Mouse (Mus musculus) embryo, embryonic 11.5 days (tissue): Measurements from ENCODE around the gene Selenon.
"Not testable (repeated sequence)": the region's sequence is repeated elsewhere in the genome, so short reads cannot be mapped to it uniquely, and the experiment has no call there.

ENCODE experiments used
- DNase-seq: peaks from one replicate; pipeline ENCODE4 v3.0.0-alpha.2; 2012; ENCODE audit warnings: low read depth, low spot score

The Selenon gene

GRCm38 (mm10) chr4:134510845-134511411 lies 41.0 kb downstream of the Selenon start, which contains the start of gene Aunip:
Aunip (plus strand) TSS chr4:134510999.
- peak; percentile 84 for DNase-seq

DNA sequence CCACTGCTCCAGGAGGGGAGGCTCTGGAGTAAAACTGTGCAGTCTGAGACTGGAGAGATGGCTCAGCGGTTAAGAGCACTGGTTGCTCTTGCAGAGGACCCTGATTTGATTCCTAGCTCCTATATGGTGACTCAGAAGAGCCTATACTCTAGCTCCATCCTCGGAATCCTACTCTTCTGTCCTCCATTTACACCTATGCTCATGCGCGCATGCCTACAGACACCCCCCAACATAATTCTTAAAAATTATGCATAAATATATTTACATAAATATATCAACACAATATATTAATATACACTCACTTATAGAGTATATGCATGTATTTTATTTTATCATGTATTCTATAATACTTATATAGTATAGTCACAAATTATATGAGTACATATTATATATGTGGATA lies 41.6 kb downstream of the Selenon start:
- DNase-seq: no peak

GRCm38 (mm10) chr4:134506713-134507112 lies 45.3 kb downstream of the Selenon start:
- DNase-seq: no peak

DNA sequence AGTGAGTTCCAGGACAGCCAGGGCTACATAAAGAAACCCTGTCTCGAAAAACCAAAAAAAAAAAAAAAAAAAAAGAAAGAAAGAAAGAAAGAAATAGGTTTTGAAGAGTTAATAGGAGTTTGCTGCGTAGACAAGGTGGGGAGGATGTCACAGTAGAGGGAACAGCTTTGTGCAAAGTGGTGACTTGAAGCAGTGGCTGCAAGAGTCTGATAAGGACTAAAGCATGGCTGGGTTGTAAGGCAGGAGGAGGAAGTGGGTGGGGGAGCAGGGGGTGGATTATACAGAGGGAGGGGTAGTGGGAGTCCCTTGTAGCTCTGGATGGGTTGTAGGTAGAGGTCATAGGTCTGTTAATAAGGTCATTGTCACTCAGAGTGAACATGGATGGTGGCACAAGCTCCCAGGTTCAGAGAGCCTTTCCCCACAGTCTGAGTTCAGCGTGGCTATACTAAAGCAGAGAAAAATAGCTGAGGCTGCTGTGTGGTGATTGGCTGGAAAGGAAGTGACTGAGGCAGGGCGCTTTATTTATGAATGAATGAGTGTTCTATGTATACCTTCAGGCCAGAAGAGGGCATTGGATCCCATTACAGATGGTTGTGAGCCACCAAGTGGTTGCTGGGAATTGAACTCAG lies 45.9 kb downstream of the Selenon start:
- no peak for DNase-seq

DNA sequence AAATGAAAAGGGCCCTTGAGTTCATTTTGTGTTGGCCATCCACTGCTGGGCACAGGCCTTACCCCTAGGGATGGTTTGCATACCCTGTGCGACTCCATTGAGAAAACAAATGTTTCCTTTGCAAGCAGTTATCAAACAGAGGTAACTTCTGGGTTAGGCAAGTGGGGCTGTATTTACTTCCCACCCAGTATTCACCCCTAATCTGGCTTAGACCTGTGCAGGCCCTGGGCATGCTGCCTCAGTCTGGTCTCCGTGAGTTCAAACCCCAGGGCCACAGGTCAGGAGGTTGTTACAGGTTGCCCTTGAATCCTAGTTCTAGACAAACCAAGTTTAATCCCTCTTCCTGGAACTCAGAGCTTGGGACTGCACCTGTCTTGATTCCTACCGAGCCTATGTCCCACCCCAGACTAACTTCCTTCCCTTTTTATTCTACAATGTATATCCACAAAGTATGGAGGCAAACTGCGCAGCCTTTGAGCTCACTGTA lies 46.6 kb downstream of the Selenon start:
- no peak for DNase-seq

- DNase-seq: no peak
These were observed 48.1 kb downstream of the Selenon start for GRCm38 (mm10) chr4:134503686-134504357.

DNA sequence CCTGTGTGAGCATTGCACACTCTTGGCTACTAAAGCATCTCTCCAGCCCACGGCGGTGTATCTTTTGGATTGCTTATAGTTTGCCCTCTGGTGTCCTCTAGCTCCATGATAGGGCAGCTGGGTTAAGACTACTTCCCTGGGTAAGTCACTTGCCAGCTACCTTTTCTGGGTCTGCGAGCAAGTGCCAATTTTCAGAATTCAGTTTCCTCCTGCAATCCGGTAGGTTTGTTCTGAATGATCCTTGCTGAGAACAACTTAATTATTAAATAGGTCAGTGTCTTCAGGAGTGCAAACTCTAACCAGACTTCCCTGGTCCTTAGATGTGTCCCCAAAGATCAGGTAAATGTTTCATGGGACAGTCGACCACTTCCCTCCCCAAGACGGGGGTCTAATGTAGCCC lies 50.9 kb downstream of the Selenon start:
- no peak for DNase-seq

GRCm38 (mm10) chr4:134498983-134499382 lies 53.0 kb downstream of the Selenon start:
- not testable (repeated sequence) for DNase-seq

- DNase-seq: no peak
These were observed 53.8 kb downstream of the Selenon start for GRCm38 (mm10) chr4:134497986-134498731.

DNA sequence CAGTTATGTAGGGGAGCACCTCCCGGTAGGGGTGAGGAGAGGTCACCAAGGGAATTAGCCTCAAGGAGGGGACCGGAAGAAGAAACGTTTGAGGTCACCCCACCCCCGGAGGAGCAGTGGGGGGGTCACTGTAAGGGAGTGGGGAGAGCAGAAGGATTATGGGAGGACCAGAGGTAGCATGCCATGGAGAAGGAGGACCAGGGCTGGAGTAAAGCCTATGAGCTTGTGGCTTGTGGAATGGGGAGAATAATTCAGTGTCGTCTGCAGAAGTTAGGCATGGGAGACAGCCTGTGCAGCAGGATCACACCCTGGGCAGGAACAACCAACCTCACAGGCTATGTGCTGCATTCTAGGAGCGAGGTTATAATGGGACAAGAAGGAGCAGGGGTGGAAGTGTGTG lies 54.7 kb downstream of the Selenon start:
- no peak for DNase-seq

DNA sequence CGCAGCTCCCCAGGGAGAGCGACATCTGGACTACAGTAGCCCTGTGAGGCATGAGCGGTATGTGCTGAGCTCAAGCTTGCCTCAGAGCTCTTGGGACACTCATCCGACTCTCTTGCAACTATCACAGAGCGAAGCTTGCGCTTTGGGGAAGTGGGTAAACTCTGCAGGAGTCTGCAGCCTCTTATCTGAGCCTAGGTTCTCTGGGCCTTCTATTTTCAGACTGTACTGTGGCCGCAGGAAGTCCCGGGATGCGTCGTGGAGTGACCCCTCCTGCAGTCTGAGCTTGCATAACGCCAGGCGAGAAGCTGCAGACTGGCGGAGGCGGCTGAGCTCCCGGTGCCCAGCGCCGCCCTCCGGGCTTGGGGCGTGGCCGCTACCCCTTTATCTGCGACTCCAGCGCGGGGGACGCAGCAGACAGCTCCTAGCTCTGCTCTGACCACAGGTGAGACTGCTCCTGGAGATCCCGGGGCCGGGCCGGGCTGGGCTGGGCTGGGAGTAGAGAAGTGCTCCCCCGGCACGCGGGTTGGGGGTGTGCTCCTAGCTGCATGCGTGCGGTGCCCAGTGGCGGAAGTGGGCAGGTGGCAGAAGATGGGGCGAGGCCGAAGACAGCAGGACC lies 55.3 kb downstream of the Selenon start, which contains the start of gene Paqr7:
Gene Paqr7 (plus strand): TSS at position 103 of the 616 bp plus-strand sequence.
- no peak for DNase-seq

- DNase-seq: no peak
These were observed 56.4 kb downstream of the Selenon start for GRCm38 (mm10) chr4:134495546-134495923.

DNA sequence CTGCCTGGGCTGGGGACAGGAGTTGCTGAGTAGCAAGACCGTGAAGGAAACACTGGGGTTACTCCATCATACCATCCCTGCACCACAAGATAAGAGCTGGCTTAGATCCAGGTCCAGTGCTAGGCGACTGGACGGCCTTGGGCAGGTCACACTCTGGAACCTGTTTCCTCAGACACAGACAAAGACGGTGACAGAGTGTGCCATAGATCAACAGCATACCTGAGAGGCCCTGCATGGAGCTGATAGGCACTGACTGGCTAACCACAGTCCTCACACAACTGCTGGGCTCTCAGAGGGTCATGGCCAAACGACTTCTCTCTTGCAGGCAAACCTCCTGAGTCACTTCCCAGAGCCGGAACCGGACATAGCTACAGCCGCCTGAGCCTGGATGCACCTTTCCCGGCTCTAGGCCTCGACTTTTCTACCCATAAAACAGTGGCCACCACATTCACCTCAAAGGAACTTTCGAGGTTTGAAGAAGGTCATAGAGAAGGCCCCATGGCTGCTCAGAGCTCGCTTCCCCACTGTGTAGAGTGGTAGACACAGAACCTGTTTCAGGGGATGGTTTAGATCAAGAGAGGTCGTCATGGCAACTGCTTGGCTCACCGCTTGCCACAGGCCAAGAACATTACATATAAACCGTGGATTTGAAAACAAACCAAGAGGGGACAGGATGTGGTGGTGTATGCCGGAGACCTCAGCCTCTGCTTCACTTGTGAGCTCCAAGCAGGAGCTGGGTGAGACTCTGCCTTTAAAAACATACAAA lies 57.0 kb downstream of the Selenon start:
- DNase-seq: no peak

DNA sequence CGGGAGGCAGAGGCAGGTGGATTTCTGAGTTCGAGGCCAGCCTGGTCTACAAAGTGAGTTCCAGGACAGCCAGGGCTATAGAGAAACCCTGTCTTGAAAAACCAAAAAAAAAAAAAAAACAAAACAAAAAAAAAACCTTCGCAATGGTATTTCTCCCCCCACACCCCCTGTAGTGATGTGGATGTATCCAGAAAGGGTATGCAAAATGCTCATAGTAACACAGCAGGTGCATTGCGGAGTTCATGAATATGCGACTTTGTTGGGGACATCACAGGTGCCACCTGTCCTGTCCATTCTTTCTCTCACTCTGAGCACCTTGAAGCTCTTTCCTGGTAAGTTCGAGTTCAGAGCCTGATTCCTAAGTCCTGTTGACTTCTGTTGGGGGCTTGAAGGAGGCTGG lies 57.8 kb downstream of the Selenon start:
- not testable (repeated sequence) for DNase-seq

DNA sequence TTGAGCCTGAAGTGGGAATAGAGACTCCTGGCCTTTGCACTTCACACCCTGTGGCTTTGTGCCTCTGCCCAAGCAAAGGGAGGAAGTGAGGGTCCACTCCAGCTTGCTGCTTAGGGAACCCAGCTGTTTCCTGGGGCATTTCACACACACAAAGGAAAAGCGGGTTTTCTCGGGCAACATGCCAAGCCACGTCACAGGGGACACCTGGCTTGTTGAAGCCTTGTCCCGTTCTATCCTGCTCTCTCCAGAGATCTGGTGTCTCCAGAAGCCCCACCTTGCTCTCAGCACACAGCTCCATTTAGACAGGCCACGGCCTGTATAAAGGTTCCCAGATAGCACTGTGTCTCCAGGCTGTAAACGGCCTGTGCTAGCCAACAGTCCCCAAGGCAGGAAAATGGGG lies 60.2 kb downstream of the Selenon start:
- no peak for DNase-seq

DNA sequence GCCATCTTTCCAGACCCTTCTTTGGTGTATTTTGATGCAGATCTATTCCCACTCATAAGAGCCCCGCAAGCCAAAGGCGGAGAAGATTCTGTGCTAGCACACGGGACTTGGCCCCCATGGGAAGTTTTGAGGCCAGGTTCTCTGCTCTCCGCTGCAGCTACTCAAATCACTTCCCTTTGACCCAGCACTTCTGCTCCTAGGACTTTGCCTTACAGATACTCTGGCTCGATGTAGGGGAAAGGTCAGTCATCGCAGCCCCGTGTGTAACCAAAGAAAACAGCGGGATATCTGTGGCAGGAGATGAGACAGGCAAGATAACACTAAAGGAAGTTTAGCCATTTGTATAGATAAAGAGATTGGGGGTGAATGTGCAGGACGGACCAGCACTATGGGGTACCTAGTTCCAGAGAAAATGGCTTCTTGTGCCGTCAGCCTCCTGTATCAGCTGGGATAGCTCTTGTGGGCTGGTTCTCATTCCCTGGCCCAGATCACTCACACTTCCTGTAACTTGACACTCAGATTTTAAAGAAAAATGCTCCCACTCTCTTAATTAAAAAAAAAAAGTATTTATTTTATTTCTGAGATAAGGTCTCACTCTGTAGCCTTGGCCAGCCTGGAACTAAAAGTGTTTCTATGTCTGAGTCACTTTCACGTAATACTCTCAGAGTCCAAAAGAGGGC lies 61.8 kb downstream of the Selenon start:
- DNase-seq: no peak

- no peak for DNase-seq
These were observed 63.8 kb downstream of the Selenon start for GRCm38 (mm10) chr4:134488211-134488610.
